Mouse (Mus musculus): ENCODE data around the gene Tmprss12. TPM values are rescaled to one million over a fixed set of nuclear protein-coding genes. Genes with fewer than 3 reads are reported as not detected.
"Not testable (repeated sequence)": the region's sequence is repeated elsewhere in the genome, so short reads cannot be mapped to it uniquely, and the experiment has no call there.

Tmprss12 gene
- polyA plus RNA-seq, 1 experiment: not detected

DNA sequence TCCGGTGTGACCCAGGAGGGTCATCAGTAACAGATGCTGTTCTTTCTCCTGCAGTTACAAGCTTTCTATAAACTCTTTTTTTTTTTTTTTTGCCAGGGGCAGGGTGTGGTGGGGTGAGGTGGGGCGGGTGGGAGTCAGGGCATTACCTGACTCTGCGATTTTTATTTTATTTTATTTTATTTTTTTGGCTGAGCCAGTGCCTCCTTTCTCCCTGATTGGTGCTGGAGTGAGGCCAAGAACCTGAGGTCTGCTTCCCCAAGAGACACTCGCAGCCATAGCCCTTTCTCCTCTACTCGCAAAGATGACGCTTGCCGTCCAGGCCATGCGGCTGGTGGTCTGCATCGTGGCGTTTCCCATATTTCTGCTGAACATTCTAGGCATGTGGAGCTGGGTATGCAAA is 54.0 kb downstream of the Tmprss12 start, which contains the start of gene Mettl7a3:
Mettl7a3 (plus strand) TSS at position 301 of the 400 bp plus-strand sequence.
- no peak for DNase-seq (ENCODE audit: low read depth)
- no peak for TF ChIP-seq CTCF (IDR thresholded peaks at IDR 0.05; ENCODE audit: borderline replicate concordance, extremely low read depth, insufficient read depth, insufficient read length)
- TF ChIP-seq POLR2A (IDR thresholded peaks at IDR 0.05; ENCODE audit: borderline replicate concordance, extremely low read depth, insufficient read depth, insufficient read length, poor library complexity, severe bottlenecking): no peak

DNA sequence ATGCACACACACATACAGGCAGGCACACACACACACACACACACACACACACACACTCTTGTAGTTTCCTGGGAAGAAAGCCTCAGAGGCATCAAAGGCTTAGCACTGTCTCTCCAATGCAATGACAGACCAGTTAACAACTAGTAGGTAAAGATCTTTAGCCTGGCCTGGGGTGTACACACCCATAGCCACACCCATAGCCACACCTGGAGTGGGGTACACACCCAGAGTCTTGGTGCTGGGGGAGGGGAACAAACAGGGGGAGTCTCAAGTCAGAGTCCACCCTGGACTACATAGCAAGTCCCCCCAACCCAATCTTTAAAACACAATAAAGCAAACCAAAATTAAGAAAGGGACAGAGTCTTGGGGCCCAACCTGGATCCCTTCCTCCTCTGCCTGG is 56.7 kb downstream of the Tmprss12 start:
- not testable (repeated sequence) for DNase-seq (ENCODE audit: low read depth)

GRCm38 (mm10) chr15:100337847-100338246 is 57.2 kb downstream of the Tmprss12 start:
- TF ChIP-seq CTCF (IDR thresholded peaks at IDR 0.05; ENCODE audit: borderline replicate concordance, extremely low read depth, insufficient read depth, insufficient read length): 0 out of 2 replicates have a peak, but pooled peaks have one; percentile 18
- DNase-seq (ENCODE audit: low read depth): peak; percentile 78

DNA sequence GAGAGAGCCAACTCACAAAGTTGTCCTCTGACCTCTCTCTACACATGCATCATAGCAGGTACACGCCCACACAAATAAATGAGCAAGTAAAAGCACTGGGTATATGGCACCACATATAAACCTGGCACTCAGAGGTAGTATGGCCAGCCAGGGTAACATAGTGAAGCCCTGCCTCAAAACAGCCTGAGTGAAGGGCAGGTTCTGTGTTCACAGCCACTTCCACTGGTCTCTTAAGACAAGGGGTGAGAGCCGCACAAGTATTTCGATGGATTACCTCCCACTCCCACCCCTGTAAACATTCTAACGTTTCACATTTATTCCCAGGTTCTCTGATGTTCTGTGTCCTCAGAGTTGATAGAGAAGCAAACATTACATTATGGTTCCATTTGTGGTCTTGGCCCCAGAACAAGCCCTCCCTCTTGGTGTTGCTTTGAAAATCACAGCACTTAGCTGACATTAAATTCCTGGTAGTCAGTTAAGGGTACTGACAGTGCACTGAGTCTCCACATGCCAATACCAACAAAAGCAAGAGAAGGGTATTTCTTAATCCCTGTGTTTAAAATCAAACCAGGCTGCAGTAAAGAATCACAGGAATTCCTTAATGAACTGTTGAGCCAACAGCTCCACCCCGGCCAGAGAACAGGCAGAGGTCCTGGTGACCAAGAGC is 60.8 kb downstream of the Tmprss12 start:
- DNase-seq (ENCODE audit: low read depth): not testable (repeated sequence)

Other genes starting within 250 kb of the Tmprss12 start
- 25.5 and 33.7 TPM in 2 replicates for gene Dip2b, start 242.2 kb upstream of the Tmprss12 start, polyA plus RNA-seq (2012; rRNA removed)
- gene Atf1, start 53.0 kb upstream of the Tmprss12 start, polyA plus RNA-seq (2012; rRNA removed): 15.5 and 19.0 TPM in 2 replicates
- 11.3 and 12.7 TPM in 2 replicates for gene Mettl7a1, start 23.3 kb downstream of the Tmprss12 start, polyA plus RNA-seq (2012; rRNA removed)
- 0.09 and 0.11 TPM in 2 replicates for gene Mettl7a3, start 54.1 kb downstream of the Tmprss12 start, polyA plus RNA-seq (2012; rRNA removed)
- gene Methig1, start 72.3 kb downstream of the Tmprss12 start, polyA plus RNA-seq (2012; rRNA removed): not detected in 2 replicates
- not detected in 2 replicates for gene Mettl7a2, start 72.4 kb downstream of the Tmprss12 start, polyA plus RNA-seq (2012; rRNA removed)
- not detected in 2 replicates for gene Higd1c, start 83.7 kb downstream of the Tmprss12 start, polyA plus RNA-seq (2012; rRNA removed)
- gene Gm5475, start 141.3 kb downstream of the Tmprss12 start, polyA plus RNA-seq (2012; rRNA removed): 0.03 TPM in 1 of 2 replicates, not detected in the other
- gene Slc11a2, start 144.2 kb downstream of the Tmprss12 start, polyA plus RNA-seq (2012; rRNA removed): 37.6 and 45.6 TPM in 2 replicates
- gene Letmd1, start 188.2 kb downstream of the Tmprss12 start, polyA plus RNA-seq (2012; rRNA removed): 83.8 and 88.4 TPM in 2 replicates
- 40.2 and 40.9 TPM in 2 replicates for gene Csrnp2, start 214.7 kb downstream of the Tmprss12 start, polyA plus RNA-seq (2012; rRNA removed)

Data from brain, embryonic 14.5 days (tissue).